Mouse (Mus musculus) erythroblast, embryonic 14.5 days (primary cell): ENCODE measurements around the gene Ptprr.

ENCODE experiments used
- GATA1 ChIP-seq: IDR thresholded peaks from 2 replicates; pipeline ENCODE4 v1.6.1; 2012; ENCODE audit warnings: low read length, inconsistent platforms, mixed read lengths
- TAL1 ChIP-seq: IDR thresholded peaks from 3 replicates; pipeline ENCODE4 v1.6.1; 2012; ENCODE audit warnings: low read length, inconsistent platforms, mixed read lengths

- TF ChIP-seq GATA1 = no peak
- no peak for TF ChIP-seq TAL1
These were observed 117.2 kb downstream of the Ptprr start for GRCm38 (mm10) chr10:116135187-116135586.
